Mouse (Mus musculus): ENCODE results near the gene Cstf1.

- no peak for TF ChIP-seq CTCF (IDR thresholded peaks at IDR 0.05; ENCODE audit: borderline replicate concordance, control insufficient read depth, extremely low read depth, insufficient read depth, low read length, poor library complexity)
- TF ChIP-seq POLR2A (IDR thresholded peaks at IDR 0.05; ENCODE audit: control insufficient read depth, extremely low read depth, insufficient read depth, low read length, poor library complexity), result no peak
Observed at GRCm38 (mm10) chr2:172411091-172411490, 40.6 kb downstream of the Cstf1 start.

All from thymus, adult 2 months (tissue).